Mouse (Mus musculus): Measurements from ENCODE around the gene Ank2.

- TF ChIP-seq CTCF (IDR thresholded peaks at IDR 0.05; ENCODE audit: borderline replicate concordance, control insufficient read depth, extremely low read depth, insufficient read depth, low read length, poor library complexity) (no peak), POLR2A (IDR thresholded peaks at IDR 0.05; ENCODE audit: control insufficient read depth, extremely low read depth, insufficient read depth, low read length, poor library complexity) (no peak)
Observed at GRCm38 (mm10) chr3:127429866-127430265, 69.3 kb downstream of the Ank2 start.

All from thymus, adult 2 months (tissue).